Mouse (Mus musculus) liver, embryonic 14.5 days (tissue): ENCODE measurements around the gene Rassf6. TPM values are rescaled to one million over a fixed set of nuclear protein-coding genes. Genes with fewer than 3 reads are reported as not detected.

Experiments
- ATAC-seq: fragments of 200-750 bp; cut with Nextera tagmentation; 2 replicates; pipeline ENCODE4 v1.8.0; 2017; ENCODE audit warnings: moderate number of reproducible peaks, mild to moderate bottlenecking, moderate library complexity; ENCODE audit not compliant: insufficient read depth
- DNase-seq, 3 experiments: peaks; one replicate each; pipeline ENCODE4 v3.0.0-alpha.2; 2012 to 2013; ENCODE audit warnings: low read depth in 3 of 3, low spot score in 3 of 3
- H3K27ac ChIP-seq: fragments of 300-500 bp; sonication (generic); 2 replicates; pipeline ENCODE4 v1.5.1; 2014; ENCODE audit warnings: moderate library complexity, mild to moderate bottlenecking, control low read depth, inconsistent platforms
- H3K27me3 ChIP-seq: fragments of 300-500 bp; sonication (generic); 2 replicates; pipeline ENCODE4 v1.6.1; 2014; ENCODE audit warnings: mild to moderate bottlenecking, low read length, moderate library complexity; ENCODE audit not compliant: control insufficient read depth, insufficient read depth
- H3K36me3 ChIP-seq: fragments of 300-500 bp; sonication (generic); replicated peaks from 2 replicates; pipeline ENCODE4 v1.6.1; 2014; ENCODE audit warnings: low read depth; ENCODE audit not compliant: control insufficient read depth, insufficient read depth
- H3K4me1 ChIP-seq, 2 experiments: fragments of 200-500 bp in 1 of 2; fragments of 300-500 bp in 1 of 2; sonication (generic) in 1 of 2; replicated peaks; 2 replicates each; pipeline ENCODE4 v1.6.1; 2012 to 2014; ENCODE audit warnings: antibody characterized with exemption in 1 of 2, inconsistent platforms in 1 of 2, low read length in 1 of 2; ENCODE audit not compliant: control insufficient read depth in 2 of 2, insufficient read depth in 2 of 2
- H3K4me2 ChIP-seq: fragments of 300-500 bp; sonication (generic); 2 replicates; pipeline ENCODE4 v1.6.1; 2014; ENCODE audit warnings: low read depth, mild to moderate bottlenecking, control low read depth, moderate library complexity
- H3K4me3 ChIP-seq, 2 experiments: fragments of 200-500 bp in 1 of 2; fragments of 300-500 bp in 1 of 2; sonication (generic) in 1 of 2; 2 replicates each; pipeline ENCODE4 v1.5.1; 2012 to 2014; ENCODE audit warnings: low read depth in 2 of 2, low read length in 2 of 2, mild to moderate bottlenecking in 2 of 2, control low read depth in 1 of 2, inconsistent platforms in 1 of 2, moderate library complexity in 1 of 2; ENCODE audit not compliant: insufficient read depth in 1 of 2
- H3K9ac ChIP-seq: fragments of 300-500 bp; sonication (generic); replicated peaks from 2 replicates; pipeline ENCODE4 v1.6.1; 2014; ENCODE audit warnings: mild to moderate bottlenecking, control low read depth, moderate library complexity
- H3K9me3 ChIP-seq: fragments of 300-500 bp; sonication (generic); 2 replicates; pipeline ENCODE4 v1.6.1; 2016; ENCODE audit warnings: low read length, mixed read lengths; ENCODE audit not compliant: control insufficient read depth
- CTCF ChIP-seq: IDR thresholded peaks from 2 replicates; pipeline ENCODE4 v1.5.1; 2016; ENCODE audit warnings: antibody characterized with exemption, low read depth, control low read depth
- EP300 ChIP-seq: IDR thresholded peaks from 2 replicates; pipeline ENCODE4 v1.6.1; 2016; ENCODE audit warnings: antibody characterized with exemption, low read depth
- WGBS: fragments of 180-500 bp; shearing (Covaris S2); extraction: QIAGEN DNeasy Blood & Tissue Kit; methylation state at CpG from one replicate; pipeline ENCODE4 v1.1.7; 2014; ENCODE audit not compliant: insufficient replicate concordance; 5-methylcytosine and 5-hydroxymethylcytosine counted together
- polyA plus RNA-seq, 2 experiments: library from polyadenylated mRNA; depleted of rRNA in 1 of 2; stranded (reverse) in 1 of 2; unstranded in 1 of 2; fragments of >200 nt; fragmentation: Nextera tagmentation in 1 of 2; extraction: Ambion mirVana in 1 of 2; gene quantifications; 2 replicates each; pipeline versions ENCODE4 v1.2.1 to v1.2.3; 2012 to 2014

Rassf6 gene
- polyA plus RNA-seq, 2 experiments: 2.4 to 3.6 TPM

DNA sequence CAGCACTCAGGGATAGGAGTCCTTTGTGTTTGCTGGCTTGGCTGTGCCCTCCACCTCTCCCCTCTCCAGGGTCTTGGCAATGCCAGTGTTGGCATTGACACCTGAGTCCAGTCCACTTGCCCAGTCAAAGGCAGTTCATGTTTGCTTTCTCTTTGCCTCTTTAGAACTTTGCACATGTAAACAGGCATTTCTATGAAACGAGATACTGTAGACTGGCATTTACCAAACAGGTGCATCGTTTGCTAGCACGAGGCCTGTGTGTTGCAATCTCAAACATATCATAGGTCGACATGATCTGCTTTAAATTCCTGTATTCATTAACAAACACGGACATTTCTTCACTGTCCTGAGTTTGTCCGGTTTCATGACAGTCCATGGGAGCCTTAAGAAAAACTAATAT is 79.7 kb downstream of the Rassf6 start, which contains the start of gene 5830473C10Rik:
Gene 5830473C10Rik (plus strand): TSS at position 365 of the 400 bp plus-strand sequence.
- H3K27me3 ChIP-seq: no peaks in the 10 kb centered on the region
- H3K27ac ChIP-seq: no peak within 1 kb of the TSS; the same call in 1 of the 2 replicates
- no peak within 1 kb of the TSS for H3K9ac ChIP-seq
- TF ChIP-seq EP300 (no peak), CTCF (no peak)
- peaks cover 0 to 4% of the 10 kb centered on the region in 2 experiments; a peak in 1 of 4 replicates for H3K4me1 ChIP-seq
- DNase-seq (peak in 1 of 3 experiments; percentile 10), ATAC-seq (peak; percentile 51; the same call in 1 of the 2 replicates)
- H3K4me2 ChIP-seq: no peak within 1 kb of the TSS
- H3K36me3 ChIP-seq: no peaks in the 10 kb centered on the region
- H3K4me3 ChIP-seq: no peak within 1 kb of the TSS
- 53% methylated on average over 6 of the region's 6 CpGs for WGBS
- H3K9me3 ChIP-seq: no peaks in the 10 kb centered on the region

DNA sequence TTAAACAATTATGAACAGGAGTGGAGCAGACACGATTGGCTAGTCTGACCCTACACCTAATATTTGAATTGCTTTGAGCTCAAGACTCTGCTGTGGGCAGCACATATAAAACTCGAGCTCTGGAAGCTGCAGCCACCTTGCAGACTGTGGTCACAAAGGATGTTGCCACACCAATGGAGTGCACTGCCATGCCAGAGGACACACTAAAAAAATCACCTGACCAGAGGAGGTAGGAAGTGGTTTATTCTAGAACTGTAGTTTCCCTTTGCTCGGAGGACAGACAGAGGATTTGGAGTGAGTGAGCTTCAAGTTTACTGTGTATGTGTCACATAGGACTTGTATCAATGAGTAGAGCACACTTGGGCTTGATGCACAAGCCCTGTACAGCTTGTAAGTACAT is 84.4 kb downstream of the Rassf6 start:
- no peak overlapping the region for H3K27ac ChIP-seq
- ATAC-seq (no peak), DNase-seq (no peak)
- H3K36me3 ChIP-seq: no peaks in the 10 kb centered on the region
- H3K4me1 ChIP-seq: peaks cover 0 to 4% of the 10 kb centered on the region in 2 experiments; a peak in 1 of 4 replicates
- H3K9me3 ChIP-seq: no peaks in the 10 kb centered on the region
- H3K4me3 ChIP-seq: no peak overlapping the region
- TF ChIP-seq EP300: no peak
- TF ChIP-seq CTCF: no peak
- no peaks in the 10 kb centered on the region for H3K27me3 ChIP-seq
- H3K9ac ChIP-seq: no peak overlapping the region
- WGBS: 36% methylated on average over 3 of the region's 3 CpGs
- no peak overlapping the region for H3K4me2 ChIP-seq

Other genes starting within 250 kb of the Rassf6 start
- 9,059 and 10,825 TPM in 2 replicates for gene Alb, start 179.8 kb downstream of the Rassf6 start, polyA plus RNA-seq (2012; rRNA removed)
- gene Alb, start 179.8 kb downstream of the Rassf6 start, polyA plus RNA-seq (2014; fragmentation: Nextera tagmentation; extraction: Ambion mirVana): 3,181 and 3,484 TPM in 2 replicates
- gene Afp, start 149.9 kb downstream of the Rassf6 start, polyA plus RNA-seq (2012; rRNA removed): 4,562 and 11,484 TPM in 2 replicates
- 8,021 and 8,530 TPM in 2 replicates for gene Afp, start 149.9 kb downstream of the Rassf6 start, polyA plus RNA-seq (2014; fragmentation: Nextera tagmentation; extraction: Ambion mirVana)
- gene Afm, start 121.7 kb downstream of the Rassf6 start, polyA plus RNA-seq (2012; rRNA removed): 8.9 and 11.1 TPM in 2 replicates
- gene Afm, start 121.7 kb downstream of the Rassf6 start, polyA plus RNA-seq (2014; fragmentation: Nextera tagmentation; extraction: Ambion mirVana): 16.8 and 19.0 TPM in 2 replicates
- gene 5830473C10Rik, start 79.5 kb downstream of the Rassf6 start, polyA plus RNA-seq (2012; rRNA removed): 0.79 and 0.85 TPM in 2 replicates
- gene 5830473C10Rik, start 79.5 kb downstream of the Rassf6 start, polyA plus RNA-seq (2014; fragmentation: Nextera tagmentation; extraction: Ambion mirVana): 0.53 and 0.72 TPM in 2 replicates
- gene Cxcl5, start 118.7 kb upstream of the Rassf6 start, polyA plus RNA-seq (2012; rRNA removed): 0.40 and 0.41 TPM in 2 replicates
- 0.69 and 0.85 TPM in 2 replicates for gene Cxcl5, start 118.7 kb upstream of the Rassf6 start, polyA plus RNA-seq (2014; fragmentation: Nextera tagmentation; extraction: Ambion mirVana)
- 129 and 146 TPM in 2 replicates for gene Ppbp, start 127.9 kb upstream of the Rassf6 start, polyA plus RNA-seq (2012; rRNA removed)
- 176 and 219 TPM in 2 replicates for gene Ppbp, start 127.9 kb upstream of the Rassf6 start, polyA plus RNA-seq (2014; fragmentation: Nextera tagmentation; extraction: Ambion mirVana)
- 247 and 271 TPM in 2 replicates for gene Pf4, start 131.8 kb upstream of the Rassf6 start, polyA plus RNA-seq (2012; rRNA removed)
- gene Pf4, start 131.8 kb upstream of the Rassf6 start, polyA plus RNA-seq (2014; fragmentation: Nextera tagmentation; extraction: Ambion mirVana): 428 and 516 TPM in 2 replicates
- 0.07 TPM in 1 of 2 replicates, not detected in the other for gene Cxcl3, start 145.4 kb upstream of the Rassf6 start, polyA plus RNA-seq (2012; rRNA removed)
- 0.17 TPM in 1 of 2 replicates, not detected in the other for gene Cxcl3, start 145.4 kb upstream of the Rassf6 start, polyA plus RNA-seq (2014; fragmentation: Nextera tagmentation; extraction: Ambion mirVana)
- gene Cxcl15, start 153.9 kb upstream of the Rassf6 start, polyA plus RNA-seq (2012; rRNA removed): 0.03 TPM in 1 of 2 replicates, not detected in the other
- gene Cxcl15, start 153.9 kb upstream of the Rassf6 start, polyA plus RNA-seq (2014; fragmentation: Nextera tagmentation; extraction: Ambion mirVana): not detected in 2 replicates